Mouse (Mus musculus): ENCODE results near the gene Cd274. TPM values are rescaled to one million over a fixed set of nuclear protein-coding genes. Genes with fewer than 3 reads are reported as not detected.

Cd274 gene
- under 1 TPM; 0.59 to 0.71 TPM for total RNA-seq (2021)
- long read RNA-seq, experiment 1 = 0 reads
- long read RNA-seq, experiment 2, partial matches to known transcripts = 0 of 2 reads
- long read RNA-seq, experiment 2, other reads (novel, unspliced or antisense) = 0 of 2 reads

GRCm38 (mm10) chr19:29366969-29367622 lies at the start of gene Cd274, which contains the start of gene Plgrkt:
TSS of gene Cd274 (plus strand) at chr19:29367455.
TSS of gene Plgrkt (minus strand) at chr19:29367390.
- TF ChIP-seq CTCF (IDR thresholded peaks at IDR 0.05) = no peak
- H3K27ac ChIP-seq = peak within 1 kb of the TSS; percentile 89
- intact Hi-C loops (cut with DNase I) = loop anchor here (5.0 kb wide), 1 partner anchor 195 kb away; no protein-coding TSS in a partner anchor
- peak; percentile 80 for DNase-seq
- peak within 1 kb of the TSS; percentile 82 for H3K4me3 ChIP-seq

GRCm38 (mm10) chr19:29323416-29324049 lies 43.7 kb upstream of the Cd274 start:
- H3K4me3 ChIP-seq = no peak overlapping the region
- intact Hi-C loops (cut with DNase I) = no loop called here
- DNase-seq = no peak
- H3K27ac ChIP-seq = no peak overlapping the region
- TF ChIP-seq CTCF (IDR thresholded peaks at IDR 0.05) = no peak

GRCm38 (mm10) chr19:29325053-29325851 lies 42.0 kb upstream of the Cd274 start, which contains the start of gene Insl6:
TSS of gene Insl6 (minus strand) at chr19:29325356.
- TF ChIP-seq CTCF (IDR thresholded peaks at IDR 0.05) = no peak
- intact Hi-C loops (cut with DNase I) = no loop called here
- Histone ChIP-seq H3K4me3 (peak within 1 kb of the TSS; percentile 60), H3K27ac (no peak within 1 kb of the TSS)
- DNase-seq = peak; percentile 85

- no peak for TF ChIP-seq CTCF (IDR thresholded peaks at IDR 0.05)
- intact Hi-C loops (cut with DNase I) = no loop called here
- peak overlapping the region; percentile 60 for H3K4me3 ChIP-seq
- DNase-seq = no peak
- H3K27ac ChIP-seq = no peak overlapping the region
These were observed 41.4 kb upstream of the Cd274 start for GRCm38 (mm10) chr19:29325852-29326180.

- DNase-seq = no peak
- no peak overlapping the region for H3K27ac ChIP-seq
- H3K4me3 ChIP-seq = no peak overlapping the region
- no peak for TF ChIP-seq CTCF (IDR thresholded peaks at IDR 0.05)
- intact Hi-C loops (cut with DNase I) = no loop called here
These were observed 40.9 kb upstream of the Cd274 start for GRCm38 (mm10) chr19:29326396-29326795.

- Histone ChIP-seq H3K27ac (no peak overlapping the region), H3K4me3 (no peak overlapping the region)
These were observed 40.3 kb upstream of the Cd274 start for GRCm38 (mm10) chr19:29326822-29327552.

GRCm38 (mm10) chr19:29334068-29334745 lies 33.0 kb upstream of the Cd274 start, which contains the start of gene Rln1:
TSS of gene Rln1 (minus strand) at chr19:29334670.
- no peak within 1 kb of the TSS for H3K27ac ChIP-seq
- peak; percentile 20 for DNase-seq
- H3K4me3 ChIP-seq = peak within 1 kb of the TSS; percentile 66
- TF ChIP-seq CTCF (IDR thresholded peaks at IDR 0.05) = no peak
- intact Hi-C loops (cut with DNase I) = no loop called here

More at GRCm38 (mm10) chr19:29326822-29327552, 40.3 kb upstream of the Cd274 start:
- intact Hi-C loops (cut with DNase I) = no loop called here
- no peak for TF ChIP-seq CTCF (IDR thresholded peaks at IDR 0.05)
- DNase-seq = no peak

- DNase-seq = no peak
- no peak overlapping the region for H3K27ac ChIP-seq
- intact Hi-C loops (cut with DNase I) = no loop called here
- H3K4me3 ChIP-seq = no peak overlapping the region
- no peak for TF ChIP-seq CTCF (IDR thresholded peaks at IDR 0.05)
These were observed 30.6 kb upstream of the Cd274 start for GRCm38 (mm10) chr19:29336624-29337023.

- intact Hi-C loops (cut with DNase I) = no loop called here
- H3K27ac ChIP-seq = no peak overlapping the region
These were observed 26.2 kb upstream of the Cd274 start for GRCm38 (mm10) chr19:29341029-29341428.

GRCm38 (mm10) chr19:29342281-29342680 lies 25.0 kb upstream of the Cd274 start:
- no peak overlapping the region for H3K4me3 ChIP-seq
- intact Hi-C loops (cut with DNase I) = no loop called here
- no peak for DNase-seq
- no peak overlapping the region for H3K27ac ChIP-seq
- no peak for TF ChIP-seq CTCF (IDR thresholded peaks at IDR 0.05)

More at GRCm38 (mm10) chr19:29341029-29341428, 26.2 kb upstream of the Cd274 start:
- no peak for DNase-seq
- H3K4me3 ChIP-seq = no peak overlapping the region
- no peak for TF ChIP-seq CTCF (IDR thresholded peaks at IDR 0.05)

- DNase-seq = no peak
- H3K4me3 ChIP-seq = no peak overlapping the region
- H3K27ac ChIP-seq = no peak overlapping the region
- intact Hi-C loops (cut with DNase I) = no loop called here
- no peak for TF ChIP-seq CTCF (IDR thresholded peaks at IDR 0.05)
These were observed 22.4 kb upstream of the Cd274 start for GRCm38 (mm10) chr19:29344868-29345267.
